Mouse (Mus musculus) olfactory bulb, adult 2 months (tissue): Measurements from ENCODE around the gene Gm42791. TPM values are rescaled to one million over a fixed set of nuclear protein-coding genes. Genes with fewer than 3 reads are reported as not detected.

ENCODE experiments used
- H3K27ac ChIP-seq: fragments of 200-500 bp; 2 replicates; pipeline ENCODE4 v1.5.1; 2012; ENCODE audit warnings: low read depth, low read length; ENCODE audit not compliant: insufficient read depth
- H3K4me1 ChIP-seq: fragments of 200-500 bp; 2 replicates; pipeline ENCODE4 v1.6.1; 2012; ENCODE audit warnings: low read length; ENCODE audit not compliant: control insufficient read depth, insufficient read depth
- H3K4me3 ChIP-seq: fragments of 200-500 bp; 2 replicates; pipeline ENCODE4 v1.5.1; 2012; ENCODE audit warnings: mild to moderate bottlenecking, low read depth, low read length, moderate library complexity; ENCODE audit not compliant: insufficient read depth
- CTCF ChIP-seq: fragments of 200-500 bp; IDR thresholded peaks from 2 replicates; pipeline ENCODE4 v1.5.1; 2012; ENCODE audit warnings: low read depth, mild to moderate bottlenecking, low read length, moderate library complexity; ENCODE audit not compliant: insufficient read depth
- POLR2A ChIP-seq: fragments of 200-500 bp; IDR thresholded peaks from 2 replicates; pipeline ENCODE4 v1.6.1; 2012; ENCODE audit warnings: mild to moderate bottlenecking, low read depth, low read length, moderate library complexity; ENCODE audit not compliant: insufficient read depth
- WGBS: fragments of 180-500 bp; shearing (Covaris S2); methylation state at CpG from one replicate; pipeline ENCODE4 v1.1.7; 2018; 5-methylcytosine and 5-hydroxymethylcytosine counted together
- polyA plus RNA-seq: library from polyadenylated mRNA; stranded (reverse); fragments of >200 nt; gene quantifications from 2 replicates; pipeline ENCODE4 v1.2.4, GENCODE M21; 2012; ENCODE audit warnings: low replicate concordance; ENCODE audit not compliant: missing spikeins, insufficient read depth, insufficient read length

Gene Gm42791
- polyA plus RNA-seq, 1 experiment: not detected

- H3K27ac ChIP-seq: no peak overlapping the region
- H3K4me1 ChIP-seq: peaks cover 3% of the 10 kb centered on the region; the same call in 1 of the 2 replicates
- TF ChIP-seq CTCF (no peak), POLR2A (no peak)
- H3K4me3 ChIP-seq: no peak overlapping the region
- 75% methylated on average over 6 of the region's 6 CpGs for WGBS
Measured at GRCm38 (mm10) chr5:149002803-149003115, 7.8 kb upstream of the Gm42791 start.

DNA sequence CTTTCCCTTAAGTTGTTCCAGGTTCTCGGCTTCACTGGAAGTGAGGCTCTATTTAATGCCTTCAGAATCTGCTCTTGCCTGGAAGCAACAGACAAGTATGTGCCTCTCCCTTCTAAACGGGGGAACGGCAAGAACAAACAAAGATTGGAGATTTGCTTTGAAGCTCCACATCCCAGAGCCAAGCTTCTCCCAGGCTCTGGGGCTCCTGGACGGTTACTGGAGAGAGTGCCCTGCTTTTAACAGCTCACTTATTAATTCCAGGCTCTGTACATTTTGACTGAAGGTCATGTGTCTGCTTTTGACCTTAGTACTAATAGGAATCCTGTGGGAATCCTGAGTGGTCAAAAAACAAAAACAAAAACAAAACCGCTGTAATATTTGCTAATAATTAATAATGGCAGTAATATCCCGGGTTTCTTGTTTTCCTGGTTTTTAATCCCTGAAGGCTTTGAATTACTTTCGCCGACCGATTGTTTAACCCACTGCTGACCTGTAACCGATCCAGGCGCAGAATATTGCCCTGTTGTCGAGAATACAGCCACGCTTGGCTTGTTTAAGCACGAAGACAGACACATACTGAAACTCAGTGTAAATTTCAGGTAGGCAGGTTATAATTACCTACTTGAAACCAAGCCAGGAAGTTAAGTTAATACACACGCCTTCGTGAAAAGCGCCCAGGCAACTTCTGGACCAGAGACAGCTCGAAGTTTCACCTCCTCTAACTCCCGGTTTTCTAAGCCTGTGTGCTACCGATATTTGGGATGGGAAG, 7.3 kb upstream of the Gm42791 start:
- Histone ChIP-seq H3K4me3 (no peak overlapping the region), H3K27ac (no peak overlapping the region), H3K4me1 (peaks cover 3% of the 10 kb centered on the region; the same call in 1 of the 2 replicates)
- no peak for TF ChIP-seq CTCF
- TF ChIP-seq POLR2A: no peak
- WGBS: 70% methylated on average over 20 of the region's 20 CpGs

GRCm38 (mm10) chr5:148999802-149000201, 4.9 kb upstream of the Gm42791 start:
- Histone ChIP-seq H3K27ac (no peak overlapping the region), H3K4me3 (no peak overlapping the region), H3K4me1 (peaks cover 9% of the 10 kb centered on the region)
- 95% methylated on average over 7 of the region's 7 CpGs for WGBS
- TF ChIP-seq POLR2A (no peak), CTCF (no peak)

DNA sequence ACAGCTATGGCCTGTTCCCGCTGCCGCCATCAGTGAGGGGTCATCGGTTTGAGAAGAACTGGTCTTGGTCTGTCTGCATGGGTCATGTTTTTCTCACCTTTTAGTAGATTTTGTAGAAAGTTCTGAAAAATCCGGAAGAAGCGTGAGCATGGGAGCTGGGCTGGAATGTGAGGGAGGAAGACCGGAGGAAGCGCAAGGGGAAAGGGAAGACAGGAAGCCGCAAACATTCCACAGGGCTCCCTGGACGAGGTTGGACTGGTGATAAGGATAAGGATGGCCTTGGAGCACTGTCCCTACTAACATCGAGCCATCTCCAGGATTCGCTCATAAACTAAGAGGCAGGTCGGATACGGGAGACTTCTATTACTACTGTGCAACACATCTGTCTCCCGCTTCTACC, 3.6 kb upstream of the Gm42791 start:
- peaks cover 12% of the 10 kb centered on the region for H3K4me1 ChIP-seq
- H3K27ac ChIP-seq: no peak overlapping the region
- 92% methylated on average over 14 of the region's 14 CpGs for WGBS
- no peak overlapping the region for H3K4me3 ChIP-seq
- no peak for TF ChIP-seq CTCF

GRCm38 (mm10) chr5:148996709-148997037, 1.7 kb upstream of the Gm42791 start:
- Histone ChIP-seq H3K4me1 (peaks cover 12% of the 10 kb centered on the region), H3K4me3 (no peak overlapping the region), H3K27ac (no peak overlapping the region)
- 34% methylated on average over 4 of the region's 4 CpGs for WGBS
- TF ChIP-seq POLR2A: no peak
- TF ChIP-seq CTCF: no peak

- Histone ChIP-seq H3K4me3 (no peak overlapping the region), H3K4me1 (peaks cover 12% of the 10 kb centered on the region), H3K27ac (peak overlapping the region; percentile 32; the same call in 1 of the 2 replicates)
- TF ChIP-seq CTCF (no peak), POLR2A (no peak)
- WGBS: 41% methylated on average over 9 of the region's 9 CpGs
Measured at GRCm38 (mm10) chr5:148995962-148996708, 1.2 kb upstream of the Gm42791 start.

GRCm38 (mm10) chr5:148994311-148994705, 639 bp downstream of the Gm42791 start:
- Histone ChIP-seq H3K4me1 (peaks cover 12% of the 10 kb centered on the region), H3K4me3 (peak overlapping the region; percentile 60), H3K27ac (peak overlapping the region; percentile 68)
- WGBS: 55% methylated on average over 7 of the region's 7 CpGs
- TF ChIP-seq POLR2A (no peak), CTCF (no peak)

DNA sequence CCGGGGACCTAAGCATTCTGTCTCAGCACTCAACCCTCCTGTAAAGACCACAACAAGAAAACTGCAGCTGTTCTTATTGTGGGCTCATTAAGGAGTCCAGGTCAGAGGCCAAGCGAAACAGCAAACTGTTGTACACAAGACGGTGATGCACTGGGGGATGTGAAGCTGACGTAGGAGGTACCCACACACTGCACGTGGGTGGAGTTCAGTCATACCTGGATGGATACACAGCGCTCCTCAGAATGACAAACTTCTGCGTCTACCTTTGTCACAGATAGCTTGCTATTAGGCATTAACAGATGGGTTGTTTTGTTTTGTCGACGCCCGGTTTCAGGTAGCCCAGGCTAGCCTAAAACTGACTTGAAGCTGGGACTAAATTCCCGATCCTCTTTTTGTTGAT, 2.3 kb downstream of the Gm42791 start:
- Histone ChIP-seq H3K27ac (no peak overlapping the region), H3K4me3 (no peak overlapping the region), H3K4me1 (peaks cover 12% of the 10 kb centered on the region)
- 98% methylated on average over 11 of the region's 11 CpGs for WGBS
- TF ChIP-seq POLR2A (no peak), CTCF (no peak)

DNA sequence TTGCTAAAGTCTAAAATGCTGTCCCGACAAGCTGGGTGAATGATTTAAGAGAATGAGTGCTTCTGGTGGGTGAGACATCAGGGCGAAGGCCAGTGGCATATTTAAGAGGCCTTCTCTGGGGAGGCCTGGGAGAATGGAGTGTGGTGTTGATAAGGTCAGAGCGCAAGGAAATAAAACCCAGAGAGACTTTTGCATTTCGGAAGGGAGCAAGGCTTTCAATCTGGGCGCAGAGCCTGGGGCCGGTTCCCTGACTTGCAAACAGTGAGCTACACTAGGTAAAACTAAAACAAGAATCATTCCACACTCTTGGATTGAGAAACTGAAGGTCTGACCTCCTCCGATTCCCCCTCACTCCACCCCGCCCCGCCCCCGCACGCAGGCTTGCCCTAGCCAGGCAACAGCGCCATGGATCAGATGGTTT, 4.0 kb downstream of the Gm42791 start:
- TF ChIP-seq POLR2A (no peak), CTCF (no peak)
- WGBS: 82% methylated on average over 12 of the region's 12 CpGs
- H3K4me1 ChIP-seq: peaks cover 4% of the 10 kb centered on the region; the same call in 1 of the 2 replicates
- no peak overlapping the region for H3K27ac ChIP-seq
- no peak overlapping the region for H3K4me3 ChIP-seq

- Histone ChIP-seq H3K4me3 (no peak overlapping the region), H3K4me1 (no peaks in the 10 kb centered on the region), H3K27ac (no peak overlapping the region)
- TF ChIP-seq POLR2A (no peak), CTCF (peak; percentile 17; the same call in 1 of the 2 replicates)
- 89% methylated on average over 7 of the region's 7 CpGs for WGBS
Measured at GRCm38 (mm10) chr5:148989480-148989879, 5.5 kb downstream of the Gm42791 start.
